Mouse (Mus musculus) heart, embryonic 11.5 days (tissue): Measurements from ENCODE around the gene Sox5. TPM values are rescaled to one million over a fixed set of nuclear protein-coding genes. Genes with fewer than 3 reads are reported as not detected.

Source experiments
- ATAC-seq: fragments of 200-750 bp; cut with Nextera tagmentation; replicated peaks from 2 replicates; pipeline ENCODE4 v1.8.0; 2017; ENCODE audit warnings: moderate library complexity; ENCODE audit not compliant: insufficient number of reproducible peaks, low FRiP score, low TSS enrichment
- H3K27ac ChIP-seq: fragments of 300-500 bp; sonication (generic); 2 replicates; pipeline ENCODE4 v1.5.1; 2014; ENCODE audit warnings: mild to moderate bottlenecking, low read depth, low read length
- H3K27me3 ChIP-seq: fragments of 300-500 bp; sonication (generic); 2 replicates; pipeline ENCODE4 v1.6.1; 2014; ENCODE audit warnings: mild to moderate bottlenecking, low read length, mixed read lengths; ENCODE audit not compliant: control insufficient read depth, insufficient read depth
- H3K36me3 ChIP-seq: fragments of 300-500 bp; sonication (generic); 2 replicates; pipeline ENCODE4 v1.6.1; 2014; ENCODE audit warnings: mild to moderate bottlenecking, low read length, moderate library complexity, mixed read lengths; ENCODE audit not compliant: control insufficient read depth, insufficient read depth
- H3K4me1 ChIP-seq: fragments of 300-500 bp; sonication (generic); 2 replicates; pipeline ENCODE4 v1.6.1; 2014; ENCODE audit warnings: low read length; ENCODE audit not compliant: control insufficient read depth, insufficient read depth
- H3K4me2 ChIP-seq: fragments of 300-500 bp; sonication (generic); 2 replicates; pipeline ENCODE4 v1.6.1; 2014; ENCODE audit warnings: mild to moderate bottlenecking, moderate library complexity
- H3K4me3 ChIP-seq: fragments of 300-500 bp; sonication (generic); 2 replicates; pipeline ENCODE4 v1.5.1; 2014; ENCODE audit warnings: low read depth, low read length
- H3K9ac ChIP-seq: fragments of 300-500 bp; sonication (generic); 2 replicates; pipeline ENCODE4 v1.6.1; 2014; ENCODE audit warnings: mild to moderate bottlenecking, low read depth, low read length, moderate library complexity
- H3K9me3 ChIP-seq: fragments of 300-500 bp; sonication (generic); replicated peaks from 2 replicates; pipeline ENCODE4 v1.6.1; 2016; ENCODE audit warnings: low read length; ENCODE audit not compliant: control insufficient read depth
- WGBS: fragments of 180-500 bp; shearing (Covaris S2); extraction: QIAGEN DNeasy Blood & Tissue Kit; methylation state at CpG from one replicate; pipeline ENCODE4 v1.1.7; 2014; ENCODE audit not compliant: insufficient replicate concordance; 5-methylcytosine and 5-hydroxymethylcytosine counted together
- polyA plus RNA-seq: library from polyadenylated mRNA; unstranded; fragments of >200 nt; fragmentation: Nextera tagmentation; extraction: Ambion mirVana; gene quantifications from 2 replicates; pipeline ENCODE4 v1.2.1, GENCODE M21; 2014

Gene Sox5
- polyA plus RNA-seq, 1 experiment from 2014 or later = 16.2 TPM

GRCm38 (mm10) chr6:144265752-144266151 lies 516.0 kb downstream of the Sox5 start:
- whole genome bisulfite sequencing = 73% methylated on average over 5 of the region's 5 CpGs
- H3K27ac ChIP-seq = no peak overlapping the region
- ATAC-seq = no peak

GRCm38 (mm10) chr6:144265004-144265403 lies 516.8 kb downstream of the Sox5 start:
- WGBS = 70% methylated on average over 7 of the region's 7 CpGs
- Histone ChIP-seq H3K27me3 (no peaks in the 10 kb centered on the region), H3K27ac (no peak overlapping the region), H3K9me3 (no peaks in the 10 kb centered on the region), H3K36me3 (no peaks in the 10 kb centered on the region), H3K4me3 (no peak overlapping the region), H3K9ac (no peak overlapping the region), H3K4me1 (0 out of 2 replicates have a peak, but pooled peaks cover 3% of the 10 kb centered on the region), H3K4me2 (no peak overlapping the region)
- ATAC-seq = no peak

More at GRCm38 (mm10) chr6:144265752-144266151, 516.0 kb downstream of the Sox5 start:
- Histone ChIP-seq H3K36me3 (no peaks in the 10 kb centered on the region), H3K4me3 (no peak overlapping the region), H3K4me1 (0 out of 2 replicates have a peak, but pooled peaks cover 3% of the 10 kb centered on the region), H3K9me3 (no peaks in the 10 kb centered on the region), H3K4me2 (no peak overlapping the region), H3K27me3 (no peaks in the 10 kb centered on the region), H3K9ac (no peak overlapping the region)

- no peak overlapping the region for H3K9ac ChIP-seq
- no peaks in the 10 kb centered on the region for H3K36me3 ChIP-seq
- H3K4me2 ChIP-seq = no peak overlapping the region
- H3K4me3 ChIP-seq = no peak overlapping the region
- no peaks in the 10 kb centered on the region for H3K9me3 ChIP-seq
- 0 out of 2 replicates have a peak, but pooled peaks cover 3% of the 10 kb centered on the region for H3K4me1 ChIP-seq
- ATAC-seq = no peak
- 47% methylated on average over 16 of the region's 16 CpGs for WGBS
- H3K27me3 ChIP-seq = no peaks in the 10 kb centered on the region
- H3K27ac ChIP-seq = no peak overlapping the region
These were observed 517.4 kb downstream of the Sox5 start for GRCm38 (mm10) chr6:144264320-144264915.

- H3K9me3 ChIP-seq = no peaks in the 10 kb centered on the region
- H3K4me3 ChIP-seq = no peak overlapping the region
- no peak overlapping the region for H3K4me2 ChIP-seq
- ATAC-seq = no peak
- H3K36me3 ChIP-seq = no peaks in the 10 kb centered on the region
- no peak overlapping the region for H3K9ac ChIP-seq
- no peaks in the 10 kb centered on the region for H3K4me1 ChIP-seq
- WGBS = 63% methylated on average over 8 of the region's 8 CpGs
- H3K27me3 ChIP-seq = no peaks in the 10 kb centered on the region
- H3K27ac ChIP-seq = no peak overlapping the region
These were observed 525.3 kb downstream of the Sox5 start for GRCm38 (mm10) chr6:144256500-144256899.

- Histone ChIP-seq H3K4me3 (no peak overlapping the region), H3K36me3 (no peaks in the 10 kb centered on the region), H3K4me1 (0 out of 2 replicates have a peak, but pooled peaks cover 5% of the 10 kb centered on the region), H3K4me2 (no peak overlapping the region), H3K9ac (no peak overlapping the region), H3K9me3 (no peaks in the 10 kb centered on the region), H3K27ac (no peak overlapping the region), H3K27me3 (no peaks in the 10 kb centered on the region)
- 65% methylated on average over 7 of the region's 7 CpGs for WGBS
- ATAC-seq = no peak
These were observed 529.5 kb downstream of the Sox5 start for GRCm38 (mm10) chr6:144252191-144252718.

- Histone ChIP-seq H3K9ac (no peak overlapping the region), H3K9me3 (no peaks in the 10 kb centered on the region), H3K27ac (no peak overlapping the region), H3K27me3 (no peaks in the 10 kb centered on the region), H3K4me3 (no peak overlapping the region), H3K4me1 (0 out of 2 replicates have a peak, but pooled peaks cover 5% of the 10 kb centered on the region), H3K36me3 (no peaks in the 10 kb centered on the region), H3K4me2 (no peak overlapping the region)
- 54% methylated on average over 18 of the region's 18 CpGs for WGBS
- no peak for ATAC-seq
These were observed 530.3 kb downstream of the Sox5 start for GRCm38 (mm10) chr6:144251222-144252170.

GRCm38 (mm10) chr6:144250625-144251181 lies 531.1 kb downstream of the Sox5 start:
- H3K36me3 ChIP-seq = no peaks in the 10 kb centered on the region
- no peaks in the 10 kb centered on the region for H3K9me3 ChIP-seq
- no peaks in the 10 kb centered on the region for H3K27me3 ChIP-seq
- H3K4me2 ChIP-seq = no peak overlapping the region
- H3K27ac ChIP-seq = no peak overlapping the region
- no peak overlapping the region for H3K4me3 ChIP-seq
- H3K4me1 ChIP-seq = 0 out of 2 replicates have a peak, but pooled peaks cover 5% of the 10 kb centered on the region
- ATAC-seq = no peak
- WGBS = 34% methylated on average over 6 of the region's 6 CpGs
- H3K9ac ChIP-seq = no peak overlapping the region

- 77% methylated on average over 11 of the region's 11 CpGs for WGBS
These were observed 545.2 kb downstream of the Sox5 start for GRCm38 (mm10) chr6:144236581-144236980.

More at GRCm38 (mm10) chr6:144236581-144236980, 545.2 kb downstream of the Sox5 start:
- H3K27me3 ChIP-seq = no peaks in the 10 kb centered on the region
- H3K4me1 ChIP-seq = no peaks in the 10 kb centered on the region
- no peak overlapping the region for H3K27ac ChIP-seq
- H3K4me3 ChIP-seq = no peak overlapping the region
- no peaks in the 10 kb centered on the region for H3K9me3 ChIP-seq
- ATAC-seq = no peak
- H3K36me3 ChIP-seq = no peaks in the 10 kb centered on the region
- H3K4me2 ChIP-seq = no peak overlapping the region
- H3K9ac ChIP-seq = no peak overlapping the region
